Mouse (Mus musculus) forelimb bud, embryonic 11.5 days (tissue): ENCODE results near the gene Kcnq1.

Source experiments
- DNase-seq: peaks from one replicate; pipeline ENCODE4 v3.0.0-alpha.2; 2012; ENCODE audit warnings: low read depth, low spot score

The Kcnq1 gene

GRCm38 (mm10) chr7:143087070-143087579, 19.0 kb upstream of the Kcnq1 start:
- peak; percentile 75 for DNase-seq

- DNase-seq: no peak
Measured at GRCm38 (mm10) chr7:143093847-143094246, 12.3 kb upstream of the Kcnq1 start.

GRCm38 (mm10) chr7:143094592-143095553, 11.3 kb upstream of the Kcnq1 start, which contains the start of gene Trpm5:
TSS of gene Trpm5 (minus strand) at chr7:143094642.
- DNase-seq: peak; percentile 77

GRCm38 (mm10) chr7:143095554-143095907, 10.6 kb upstream of the Kcnq1 start:
- no peak for DNase-seq

GRCm38 (mm10) chr7:143100759-143101158, 5.4 kb upstream of the Kcnq1 start:
- no peak for DNase-seq

GRCm38 (mm10) chr7:143105258-143105897, 784 bp upstream of the Kcnq1 start:
- no peak for DNase-seq

GRCm38 (mm10) chr7:143106672-143107465, 707 bp downstream of the Kcnq1 start:
- no peak for DNase-seq

- no peak for DNase-seq
Measured at GRCm38 (mm10) chr7:143108200-143108599, 2.0 kb downstream of the Kcnq1 start.

- DNase-seq: no peak
Measured at GRCm38 (mm10) chr7:143108996-143109660, 3.0 kb downstream of the Kcnq1 start.

GRCm38 (mm10) chr7:143109696-143110095, 3.5 kb downstream of the Kcnq1 start:
- DNase-seq: no peak

GRCm38 (mm10) chr7:143110803-143111202, 4.6 kb downstream of the Kcnq1 start:
- DNase-seq: no peak

- no peak for DNase-seq
Measured at GRCm38 (mm10) chr7:143111719-143112118, 5.6 kb downstream of the Kcnq1 start.

GRCm38 (mm10) chr7:143112395-143112794, 6.2 kb downstream of the Kcnq1 start:
- DNase-seq: no peak

- DNase-seq: no peak
Measured at GRCm38 (mm10) chr7:143114773-143115172, 8.6 kb downstream of the Kcnq1 start.

GRCm38 (mm10) chr7:143116521-143116920, 10.4 kb downstream of the Kcnq1 start:
- no peak for DNase-seq

- DNase-seq: no peak
Measured at GRCm38 (mm10) chr7:143119407-143119806, 13.2 kb downstream of the Kcnq1 start.

GRCm38 (mm10) chr7:143119826-143120225, 13.7 kb downstream of the Kcnq1 start:
- DNase-seq: no peak

- DNase-seq: no peak
Measured at GRCm38 (mm10) chr7:143122191-143122590, 16.0 kb downstream of the Kcnq1 start.

GRCm38 (mm10) chr7:143123876-143124669, 17.9 kb downstream of the Kcnq1 start:
- peak; percentile 93 for DNase-seq

- no peak for DNase-seq
Measured at GRCm38 (mm10) chr7:143124902-143125301, 18.7 kb downstream of the Kcnq1 start.
